Mouse (Mus musculus) liver, embryonic 14.5 days (tissue): ENCODE results near the gene Agfg2. TPM values are rescaled to one million over a fixed set of nuclear protein-coding genes. Genes with fewer than 3 reads are reported as not detected.

Experiments used
- ATAC-seq: fragments of 200-750 bp; cut with Nextera tagmentation; 2 replicates; pipeline ENCODE4 v1.8.0; 2017; ENCODE audit warnings: moderate number of reproducible peaks, mild to moderate bottlenecking, moderate library complexity; ENCODE audit not compliant: insufficient read depth
- DNase-seq, 3 experiments: peaks; one replicate each; pipeline ENCODE4 v3.0.0-alpha.2; 2012 to 2013; ENCODE audit warnings: low read depth in 3 of 3, low spot score in 3 of 3
- H3K27ac ChIP-seq: fragments of 300-500 bp; sonication (generic); 2 replicates; pipeline ENCODE4 v1.5.1; 2014; ENCODE audit warnings: moderate library complexity, mild to moderate bottlenecking, control low read depth, inconsistent platforms
- H3K27me3 ChIP-seq: fragments of 300-500 bp; sonication (generic); 2 replicates; pipeline ENCODE4 v1.6.1; 2014; ENCODE audit warnings: mild to moderate bottlenecking, low read length, moderate library complexity; ENCODE audit not compliant: control insufficient read depth, insufficient read depth
- H3K36me3 ChIP-seq: fragments of 300-500 bp; sonication (generic); replicated peaks from 2 replicates; pipeline ENCODE4 v1.6.1; 2014; ENCODE audit warnings: low read depth; ENCODE audit not compliant: control insufficient read depth, insufficient read depth
- H3K4me1 ChIP-seq, 2 experiments: fragments of 200-500 bp in 1 of 2; fragments of 300-500 bp in 1 of 2; sonication (generic) in 1 of 2; replicated peaks; 2 replicates each; pipeline ENCODE4 v1.6.1; 2012 to 2014; ENCODE audit warnings: antibody characterized with exemption in 1 of 2, inconsistent platforms in 1 of 2, low read length in 1 of 2; ENCODE audit not compliant: control insufficient read depth in 2 of 2, insufficient read depth in 2 of 2
- H3K4me2 ChIP-seq: fragments of 300-500 bp; sonication (generic); 2 replicates; pipeline ENCODE4 v1.6.1; 2014; ENCODE audit warnings: low read depth, mild to moderate bottlenecking, control low read depth, moderate library complexity
- H3K4me3 ChIP-seq, 2 experiments: fragments of 200-500 bp in 1 of 2; fragments of 300-500 bp in 1 of 2; sonication (generic) in 1 of 2; 2 replicates each; pipeline ENCODE4 v1.5.1; 2012 to 2014; ENCODE audit warnings: low read depth in 2 of 2, low read length in 2 of 2, mild to moderate bottlenecking in 2 of 2, control low read depth in 1 of 2, inconsistent platforms in 1 of 2, moderate library complexity in 1 of 2; ENCODE audit not compliant: insufficient read depth in 1 of 2
- H3K9ac ChIP-seq: fragments of 300-500 bp; sonication (generic); replicated peaks from 2 replicates; pipeline ENCODE4 v1.6.1; 2014; ENCODE audit warnings: mild to moderate bottlenecking, control low read depth, moderate library complexity
- H3K9me3 ChIP-seq: fragments of 300-500 bp; sonication (generic); 2 replicates; pipeline ENCODE4 v1.6.1; 2016; ENCODE audit warnings: low read length, mixed read lengths; ENCODE audit not compliant: control insufficient read depth
- CTCF ChIP-seq: IDR thresholded peaks from 2 replicates; pipeline ENCODE4 v1.5.1; 2016; ENCODE audit warnings: antibody characterized with exemption, low read depth, control low read depth
- EP300 ChIP-seq: IDR thresholded peaks from 2 replicates; pipeline ENCODE4 v1.6.1; 2016; ENCODE audit warnings: antibody characterized with exemption, low read depth
- WGBS: fragments of 180-500 bp; shearing (Covaris S2); extraction: QIAGEN DNeasy Blood & Tissue Kit; methylation state at CpG from one replicate; pipeline ENCODE4 v1.1.7; 2014; ENCODE audit not compliant: insufficient replicate concordance; 5-methylcytosine and 5-hydroxymethylcytosine counted together
- polyA plus RNA-seq, 2 experiments: library from polyadenylated mRNA; depleted of rRNA in 1 of 2; stranded (reverse) in 1 of 2; unstranded in 1 of 2; fragments of >200 nt; fragmentation: Nextera tagmentation in 1 of 2; extraction: Ambion mirVana in 1 of 2; gene quantifications; 2 replicates each; pipeline versions ENCODE4 v1.2.1 to v1.2.3; 2012 to 2014

Agfg2 gene
- polyA plus RNA-seq, 2 experiments: 20.5 to 22.4 TPM

DNA sequence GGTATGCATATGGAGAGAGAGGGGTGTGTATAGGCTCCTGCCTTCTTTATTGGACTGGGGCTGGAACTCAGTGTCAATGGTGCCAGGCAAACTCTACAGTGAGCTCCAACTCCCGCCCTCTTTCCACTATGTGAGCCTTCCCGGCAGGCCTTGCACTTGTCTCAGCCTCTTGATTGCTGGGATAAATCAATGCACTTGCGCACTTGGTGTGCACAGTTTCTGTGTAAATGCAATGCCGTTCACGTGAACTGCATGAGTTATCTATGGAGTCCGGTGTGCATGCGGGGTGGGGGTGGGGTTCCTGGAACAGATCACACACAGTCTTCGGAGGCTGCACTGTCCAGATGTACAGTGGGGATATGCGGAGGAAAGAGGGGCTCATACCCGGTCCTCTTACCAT lies 31.2 kb downstream of the Agfg2 start:
- 84% methylated on average over 10 of the region's 10 CpGs for WGBS
- Histone ChIP-seq H3K4me1 (peaks cover 0 to 11% of the 10 kb centered on the region in 2 experiments; a peak in 3 of 4 replicates), H3K27ac (no peak overlapping the region), H3K36me3 (peaks cover 59% of the 10 kb centered on the region), H3K9ac (no peak overlapping the region), H3K27me3 (no peaks in the 10 kb centered on the region), H3K9me3 (no peaks in the 10 kb centered on the region), H3K4me2 (no peak overlapping the region), H3K4me3 (no peak overlapping the region)
- TF ChIP-seq CTCF (no peak), EP300 (no peak)
- no peak for ATAC-seq
- no peak for DNase-seq

GRCm38 (mm10) chr5:137652474-137652873 lies 32.1 kb downstream of the Agfg2 start:
- ATAC-seq: no peak
- H3K27ac ChIP-seq: no peak overlapping the region

GRCm38 (mm10) chr5:137649669-137650571 lies 34.6 kb downstream of the Agfg2 start:
- TF ChIP-seq CTCF (no peak), EP300 (no peak; the same call in 1 of the 2 replicates)
- Histone ChIP-seq H3K9ac (no peak overlapping the region), H3K4me1 (peaks cover 7 to 17% of the 10 kb centered on the region in 2 experiments; a peak in 3 of 4 replicates), H3K4me2 (no peak overlapping the region), H3K27ac (no peak overlapping the region), H3K4me3 (no peak overlapping the region), H3K27me3 (peaks cover 8% of the 10 kb centered on the region), H3K9me3 (no peaks in the 10 kb centered on the region), H3K36me3 (peaks cover 41% of the 10 kb centered on the region)
- 19% methylated on average over 18 of the region's 18 CpGs for WGBS
- ATAC-seq (peak; percentile 19; the same call in 1 of the 2 replicates), DNase-seq (no peak)

More at GRCm38 (mm10) chr5:137652474-137652873, 32.1 kb downstream of the Agfg2 start:
- DNase-seq: peak in 1 of 3 experiments; percentile 47
- no peaks in the 10 kb centered on the region for H3K27me3 ChIP-seq
- H3K9ac ChIP-seq: no peak overlapping the region
- H3K9me3 ChIP-seq: no peaks in the 10 kb centered on the region
- WGBS: 43% methylated on average over 3 of the region's 3 CpGs
- H3K4me3 ChIP-seq: no peak overlapping the region
- H3K4me2 ChIP-seq: no peak overlapping the region
- TF ChIP-seq EP300 (no peak), CTCF (peak; percentile 85)
- peaks cover 5 to 15% of the 10 kb centered on the region in 2 experiments; a peak in 3 of 4 replicates for H3K4me1 ChIP-seq
- H3K36me3 ChIP-seq: peaks cover 52% of the 10 kb centered on the region

GRCm38 (mm10) chr5:137649251-137649650 lies 35.3 kb downstream of the Agfg2 start:
- peaks cover 35% of the 10 kb centered on the region for H3K36me3 ChIP-seq
- no peak overlapping the region for H3K9ac ChIP-seq
- TF ChIP-seq EP300 (no peak), CTCF (no peak)
- no peaks in the 10 kb centered on the region for H3K9me3 ChIP-seq
- DNase-seq (no peak), ATAC-seq (no peak)
- H3K4me3 ChIP-seq: no peak overlapping the region
- WGBS: 51% methylated on average over 4 of the region's 4 CpGs
- H3K4me2 ChIP-seq: no peak overlapping the region
- H3K4me1 ChIP-seq: peaks cover 7 to 17% of the 10 kb centered on the region in 2 experiments; a peak in 3 of 4 replicates
- H3K27me3 ChIP-seq: peaks cover 13% of the 10 kb centered on the region
- no peak overlapping the region for H3K27ac ChIP-seq
